Mouse (Mus musculus) neural tube, embryonic 15.5 days (tissue): Measurements from ENCODE around the gene Capn9. TPM values are rescaled to one million over a fixed set of nuclear protein-coding genes. Genes with fewer than 3 reads are reported as not detected.

ENCODE experiments used
- ATAC-seq: fragments of 200-750 bp; cut with Nextera tagmentation; 2 replicates; pipeline ENCODE4 v1.8.0; 2017; ENCODE audit warnings: mild to moderate bottlenecking, moderate TSS enrichment, moderate library complexity; ENCODE audit not compliant: low FRiP score
- H3K27ac ChIP-seq: fragments of 300-500 bp; sonication (generic); replicated peaks from 2 replicates; pipeline ENCODE4 v1.5.1; 2015; ENCODE audit warnings: mild to moderate bottlenecking, inconsistent platforms
- H3K27me3 ChIP-seq: fragments of 300-500 bp; sonication (generic); replicated peaks from 2 replicates; pipeline ENCODE4 v1.6.1; 2015; ENCODE audit warnings: inconsistent platforms
- H3K36me3 ChIP-seq: fragments of 300-500 bp; sonication (generic); 2 replicates; pipeline ENCODE4 v1.6.1; 2015; ENCODE audit warnings: inconsistent platforms
- H3K4me1 ChIP-seq: fragments of 300-500 bp; sonication (generic); 2 replicates; pipeline ENCODE4 v1.6.1; 2015; ENCODE audit warnings: inconsistent platforms
- H3K4me2 ChIP-seq: fragments of 300-500 bp; sonication (generic); 2 replicates; pipeline ENCODE4 v1.6.1; 2015; ENCODE audit warnings: inconsistent platforms, mild to moderate bottlenecking, moderate library complexity
- H3K4me3 ChIP-seq: fragments of 300-500 bp; sonication (generic); replicated peaks from 2 replicates; pipeline ENCODE4 v1.5.1; 2015; ENCODE audit warnings: mild to moderate bottlenecking, inconsistent platforms
- H3K9ac ChIP-seq: fragments of 300-500 bp; sonication (generic); replicated peaks from 2 replicates; pipeline ENCODE4 v1.6.1; 2015; ENCODE audit warnings: mild to moderate bottlenecking, inconsistent platforms
- H3K9me3 ChIP-seq: fragments of 300-500 bp; sonication (generic); replicated peaks from 2 replicates; pipeline ENCODE4 v1.6.1; 2016; ENCODE audit warnings: inconsistent platforms
- WGBS: fragments of 180-500 bp; shearing (Covaris S2); methylation state at CpG from one replicate; pipeline ENCODE4 v1.1.7; 2015; ENCODE audit warnings: mixed read lengths; 5-methylcytosine and 5-hydroxymethylcytosine counted together
- polyA plus RNA-seq: library from polyadenylated mRNA; unstranded; fragments of >200 nt; fragmentation: Nextera tagmentation; extraction: Ambion mirVana; gene quantifications from 2 replicates; pipeline ENCODE4 v1.2.1, GENCODE M21; 2015

Gene Capn9
- polyA plus RNA-seq, 1 experiment from 2014 or later = 0.45 TPM

DNA sequence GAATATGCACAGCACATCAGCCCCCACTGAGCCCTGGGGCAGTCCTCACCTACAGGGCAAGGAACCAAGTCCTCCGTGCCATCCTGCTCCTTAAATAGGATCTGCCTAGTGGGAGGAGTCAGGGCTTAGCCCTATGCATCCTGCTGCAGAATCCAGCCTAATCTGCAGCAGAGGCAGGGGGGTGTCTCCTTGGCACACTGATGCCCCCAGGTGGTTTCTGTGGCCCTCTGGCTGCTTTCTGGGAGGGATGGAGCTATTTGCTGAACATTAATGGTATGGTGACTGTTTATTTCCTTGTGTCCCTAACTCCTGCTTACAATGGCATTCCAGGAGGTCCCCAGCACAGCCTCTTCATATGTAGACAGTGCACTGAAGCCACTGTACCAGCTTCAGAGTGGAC, 27.7 kb upstream of the Capn9 start:
- no peak overlapping the region for H3K9ac ChIP-seq
- WGBS = 76% methylated on average over 1 of the region's 1 CpGs
- H3K9me3 ChIP-seq = no peaks in the 10 kb centered on the region
- no peak overlapping the region for H3K4me3 ChIP-seq
- no peaks in the 10 kb centered on the region for H3K27me3 ChIP-seq
- H3K36me3 ChIP-seq = peaks cover 95% of the 10 kb centered on the region
- H3K4me1 ChIP-seq = peaks cover 18% of the 10 kb centered on the region
- no peak for ATAC-seq
- peak overlapping the region; percentile 60; the same call in 1 of the 2 replicates for H3K27ac ChIP-seq
- no peak overlapping the region for H3K4me2 ChIP-seq

DNA sequence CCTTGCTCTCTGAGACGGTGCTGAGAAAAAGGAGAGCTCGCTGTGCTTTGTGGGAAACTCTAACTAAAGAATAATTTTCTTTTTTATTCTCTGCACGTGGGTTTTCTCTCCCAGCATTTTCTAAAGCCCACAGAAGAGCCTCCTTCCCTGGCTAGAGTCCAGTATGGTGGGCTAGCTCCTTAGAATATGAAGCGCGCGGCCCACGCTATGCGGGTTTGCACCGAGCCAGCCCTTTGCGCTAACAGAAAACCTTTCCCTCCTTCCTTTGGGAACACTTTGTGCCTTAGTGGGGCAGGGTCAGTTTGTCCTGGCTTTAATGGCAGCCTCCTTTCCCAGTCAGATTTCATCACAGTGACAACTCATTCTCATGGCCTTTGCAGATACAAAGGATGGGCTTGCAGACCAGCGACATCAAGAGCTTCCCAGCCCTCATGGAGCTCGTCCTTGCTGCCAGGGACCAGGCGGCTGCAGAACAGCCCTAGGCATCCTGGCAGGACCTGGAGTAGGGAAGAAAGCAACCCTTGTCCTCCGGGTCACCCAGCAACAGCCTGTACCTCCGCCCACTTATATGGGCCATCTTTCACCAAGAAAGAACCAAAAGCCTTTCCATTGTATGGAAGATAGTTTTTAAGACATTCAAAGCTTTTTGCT, 24.8 kb upstream of the Capn9 start:
- Histone ChIP-seq H3K4me2 (no peak overlapping the region), H3K27me3 (no peaks in the 10 kb centered on the region), H3K36me3 (peaks cover 66% of the 10 kb centered on the region), H3K4me3 (no peak overlapping the region), H3K27ac (no peak overlapping the region), H3K9me3 (no peaks in the 10 kb centered on the region), H3K9ac (no peak overlapping the region), H3K4me1 (peaks cover 20% of the 10 kb centered on the region)
- ATAC-seq = no peak
- 90% methylated on average over 15 of the region's 15 CpGs for WGBS

DNA sequence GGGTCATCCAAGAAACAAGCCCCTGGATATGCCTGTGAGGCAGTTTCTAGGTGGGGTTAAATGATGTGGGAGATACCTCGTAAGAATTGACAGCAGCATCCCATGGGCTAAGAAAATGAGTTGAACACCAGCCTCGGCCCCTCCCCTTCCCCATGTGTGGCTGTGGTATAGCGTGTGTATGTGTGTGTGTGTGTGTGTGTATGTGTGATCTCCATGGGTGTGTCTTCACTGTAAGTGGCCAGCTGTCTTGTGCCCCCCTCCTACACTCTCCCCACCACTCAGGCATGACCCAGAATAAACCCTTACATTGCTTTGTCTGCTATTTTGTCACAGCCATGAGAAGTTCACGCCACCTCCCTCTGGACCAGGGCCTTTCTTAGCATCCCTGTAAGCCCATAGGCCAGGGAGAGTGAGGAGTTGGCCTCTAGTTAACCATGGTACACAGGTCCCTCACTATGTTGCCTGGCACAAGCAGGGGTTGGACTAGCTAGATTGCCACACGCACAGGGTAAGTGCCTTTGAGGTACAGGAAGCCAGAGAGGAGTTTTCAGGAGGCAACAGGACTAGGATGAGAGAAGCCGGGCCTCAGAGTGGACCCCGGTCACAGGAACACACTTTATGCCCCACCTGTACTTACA, 20.7 kb upstream of the Capn9 start:
- no peaks in the 10 kb centered on the region for H3K27me3 ChIP-seq
- H3K9me3 ChIP-seq = no peaks in the 10 kb centered on the region
- H3K36me3 ChIP-seq = peaks cover 28% of the 10 kb centered on the region
- WGBS = 91% methylated on average over 7 of the region's 7 CpGs
- H3K4me3 ChIP-seq = no peak overlapping the region
- H3K4me2 ChIP-seq = no peak overlapping the region
- peaks cover 14% of the 10 kb centered on the region for H3K4me1 ChIP-seq
- no peak overlapping the region for H3K9ac ChIP-seq
- no peak overlapping the region for H3K27ac ChIP-seq
- no peak for ATAC-seq

DNA sequence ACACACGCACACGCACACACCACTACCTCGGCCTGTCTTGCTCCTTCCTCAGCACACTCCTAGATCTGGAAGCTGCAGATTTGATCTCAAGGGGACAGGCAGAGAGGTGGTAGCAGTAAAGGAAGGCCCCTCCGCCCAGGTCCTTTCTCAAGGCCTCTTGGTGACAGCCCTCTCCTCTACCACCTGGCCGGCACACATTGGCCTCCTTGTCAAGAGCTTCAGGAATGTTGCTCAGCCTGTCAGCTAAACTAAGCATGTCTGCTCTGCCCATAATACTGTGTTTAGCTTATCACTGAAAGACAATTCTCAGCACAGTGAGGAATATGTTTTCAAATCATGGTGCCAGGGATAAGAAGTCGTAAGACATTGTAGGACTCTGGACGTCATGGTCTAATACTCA, 19.7 kb upstream of the Capn9 start:
- no peak overlapping the region for H3K4me3 ChIP-seq
- no peaks in the 10 kb centered on the region for H3K9me3 ChIP-seq
- no peak overlapping the region for H3K4me2 ChIP-seq
- peak overlapping the region; percentile 66 for H3K27ac ChIP-seq
- peaks cover 18% of the 10 kb centered on the region for H3K36me3 ChIP-seq
- ATAC-seq = no peak
- peaks cover 14% of the 10 kb centered on the region for H3K4me1 ChIP-seq
- H3K9ac ChIP-seq = no peak overlapping the region
- WGBS = 80% methylated on average over 7 of the region's 7 CpGs
- H3K27me3 ChIP-seq = no peaks in the 10 kb centered on the region

DNA sequence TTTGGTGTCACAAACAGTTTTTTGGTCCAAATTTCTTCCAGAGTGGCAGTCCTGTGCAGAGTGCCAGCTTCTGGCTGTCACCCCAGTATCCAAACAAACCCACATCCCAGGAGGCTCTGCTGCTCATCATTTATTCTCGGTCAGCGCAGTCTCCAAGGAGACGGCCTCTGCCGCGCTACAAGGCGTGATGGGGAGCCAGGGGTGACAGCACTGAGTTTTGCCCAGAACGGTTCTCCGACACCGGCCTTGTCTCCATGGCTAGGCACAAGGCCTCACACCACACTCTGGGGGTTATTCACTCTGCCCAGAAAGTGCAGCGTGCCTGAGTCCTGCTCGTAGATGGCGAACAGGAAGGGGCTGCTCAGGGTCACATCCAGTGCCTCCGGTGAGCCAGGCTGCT, 19.3 kb upstream of the Capn9 start:
- Histone ChIP-seq H3K27me3 (no peaks in the 10 kb centered on the region), H3K4me2 (no peak overlapping the region), H3K4me3 (no peak overlapping the region), H3K9me3 (no peaks in the 10 kb centered on the region), H3K36me3 (peaks cover 14% of the 10 kb centered on the region), H3K27ac (peak overlapping the region; percentile 67; the same call in 1 of the 2 replicates), H3K4me1 (peaks cover 14% of the 10 kb centered on the region), H3K9ac (no peak overlapping the region)
- peak; percentile 63; the same call in 1 of the 2 replicates for ATAC-seq
- 28% methylated on average over 13 of the region's 13 CpGs for WGBS

DNA sequence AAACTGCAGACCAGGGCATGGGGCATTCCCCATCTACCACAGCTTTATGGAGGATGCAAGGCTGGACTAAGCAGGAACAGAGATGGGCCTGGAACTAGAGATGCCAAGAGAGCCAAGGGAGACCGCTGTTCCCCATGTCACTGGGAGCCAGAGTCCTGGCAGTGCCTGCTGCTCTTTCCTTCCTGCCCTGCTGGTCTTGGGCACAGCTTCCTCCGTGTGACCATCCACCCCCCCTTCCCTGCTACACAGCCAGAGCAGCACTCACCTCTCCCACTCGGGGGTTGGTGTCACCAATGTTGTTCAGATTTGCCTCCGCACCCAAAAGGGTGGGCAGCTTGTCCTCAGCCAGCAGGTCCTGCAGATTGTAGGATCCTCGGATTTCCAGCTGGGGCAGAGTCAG, 18.4 kb upstream of the Capn9 start:
- no peaks in the 10 kb centered on the region for H3K9me3 ChIP-seq
- peaks cover 5% of the 10 kb centered on the region for H3K36me3 ChIP-seq
- WGBS = 76% methylated on average over 5 of the region's 5 CpGs
- H3K4me1 ChIP-seq = peaks cover 14% of the 10 kb centered on the region
- no peak overlapping the region for H3K4me3 ChIP-seq
- no peak overlapping the region for H3K9ac ChIP-seq
- no peak for ATAC-seq
- no peaks in the 10 kb centered on the region for H3K27me3 ChIP-seq
- peak overlapping the region; percentile 67; the same call in 1 of the 2 replicates for H3K27ac ChIP-seq
- H3K4me2 ChIP-seq = no peak overlapping the region

DNA sequence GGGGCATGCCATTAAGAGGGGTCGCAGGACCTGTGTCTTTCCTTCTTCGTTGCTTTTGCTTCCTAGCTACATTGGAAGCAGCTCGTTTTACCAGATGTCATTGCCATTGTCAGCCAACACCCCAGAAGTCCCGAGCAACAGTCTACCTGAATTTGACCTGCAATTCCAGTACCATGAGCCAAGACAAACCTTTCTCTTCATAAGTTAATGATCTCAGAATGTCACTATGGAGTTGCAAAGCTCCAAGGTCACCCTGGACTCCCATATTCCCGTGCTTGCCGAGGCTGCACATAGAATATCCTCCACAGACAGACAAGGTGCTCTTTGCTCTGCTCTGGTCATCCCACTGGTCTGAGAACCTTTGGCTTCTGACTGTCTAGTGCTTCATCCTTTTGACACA, 8.8 kb upstream of the Capn9 start:
- H3K4me2 ChIP-seq = no peak overlapping the region
- H3K27me3 ChIP-seq = no peaks in the 10 kb centered on the region
- no peak overlapping the region for H3K4me3 ChIP-seq
- H3K27ac ChIP-seq = no peak overlapping the region
- peaks cover 12% of the 10 kb centered on the region; the same call in 1 of the 2 replicates for H3K4me1 ChIP-seq
- H3K9me3 ChIP-seq = no peaks in the 10 kb centered on the region
- no peak for ATAC-seq
- no peaks in the 10 kb centered on the region for H3K36me3 ChIP-seq
- WGBS = 86% methylated on average over 6 of the region's 6 CpGs
- H3K9ac ChIP-seq = no peak overlapping the region

DNA sequence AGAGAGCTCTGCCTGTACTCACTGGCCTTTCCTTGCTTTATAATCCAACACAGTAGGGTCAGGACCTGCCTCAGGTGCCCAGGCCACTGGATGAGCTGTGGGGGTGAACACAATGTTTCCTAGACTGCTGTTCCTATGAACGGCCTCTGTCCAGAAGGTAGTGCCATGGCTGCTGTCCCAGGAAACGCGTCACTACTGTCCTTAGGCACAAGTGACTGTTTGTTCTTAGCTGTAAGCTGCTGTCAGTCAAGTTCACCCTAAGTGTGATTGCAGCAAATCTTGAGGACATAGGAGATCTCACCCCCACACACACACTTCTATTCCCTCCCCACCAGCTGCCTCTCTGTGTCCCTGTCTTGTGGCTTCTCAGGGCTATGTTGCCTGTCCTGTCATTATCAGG, 8.3 kb upstream of the Capn9 start:
- H3K27ac ChIP-seq = no peak overlapping the region
- no peaks in the 10 kb centered on the region for H3K9me3 ChIP-seq
- no peaks in the 10 kb centered on the region for H3K36me3 ChIP-seq
- no peak overlapping the region for H3K4me2 ChIP-seq
- peaks cover 12% of the 10 kb centered on the region; the same call in 1 of the 2 replicates for H3K4me1 ChIP-seq
- no peaks in the 10 kb centered on the region for H3K27me3 ChIP-seq
- H3K4me3 ChIP-seq = no peak overlapping the region
- no peak overlapping the region for H3K9ac ChIP-seq
- 86% methylated on average over 3 of the region's 3 CpGs for WGBS
- no peak for ATAC-seq

DNA sequence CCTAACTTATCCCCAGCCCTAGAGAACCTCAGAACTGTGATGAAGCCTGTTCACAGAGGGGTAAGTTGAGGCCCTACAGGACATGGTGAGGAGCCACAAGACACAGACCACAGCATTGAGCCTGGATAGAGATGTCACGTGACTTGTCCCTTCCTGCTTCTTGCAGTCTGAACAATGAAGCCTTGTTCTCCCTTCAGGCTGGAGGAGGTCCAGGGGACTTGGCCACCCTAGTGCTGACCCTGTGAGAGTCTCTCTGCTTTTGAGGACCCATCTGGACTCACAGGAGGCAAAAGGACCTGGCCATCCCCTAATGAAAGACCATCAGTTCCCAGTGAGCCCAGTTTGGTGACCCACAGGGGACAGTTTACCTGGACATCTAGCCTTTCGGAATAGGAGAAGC, 6.8 kb upstream of the Capn9 start:
- peaks cover 17% of the 10 kb centered on the region; the same call in 1 of the 2 replicates for H3K4me1 ChIP-seq
- no peak overlapping the region for H3K27ac ChIP-seq
- no peak overlapping the region for H3K4me2 ChIP-seq
- H3K27me3 ChIP-seq = no peaks in the 10 kb centered on the region
- WGBS = 74% methylated on average over 2 of the region's 2 CpGs
- H3K36me3 ChIP-seq = no peaks in the 10 kb centered on the region
- no peak for ATAC-seq
- H3K9me3 ChIP-seq = no peaks in the 10 kb centered on the region
- no peak overlapping the region for H3K4me3 ChIP-seq
- H3K9ac ChIP-seq = no peak overlapping the region

DNA sequence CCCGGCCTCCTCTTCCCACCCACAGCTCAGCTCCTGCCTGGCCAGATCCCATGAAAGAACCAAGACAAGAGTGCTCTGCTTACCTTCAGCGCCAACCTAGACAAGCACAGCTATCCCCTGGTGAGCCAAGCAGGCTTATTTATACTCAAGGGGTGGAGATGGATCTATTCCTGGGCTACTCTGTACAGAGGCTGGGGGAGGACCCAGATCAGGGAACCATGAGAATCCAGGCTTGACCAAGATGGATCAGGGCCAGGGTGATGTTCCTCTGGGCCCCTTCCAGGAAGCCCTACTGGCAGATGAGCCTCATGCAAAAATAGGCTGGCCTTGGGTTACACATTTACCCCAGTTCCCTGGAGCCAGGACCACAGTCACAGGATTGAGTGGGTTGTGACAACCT, 6.3 kb upstream of the Capn9 start, which contains the start of gene Agt:
Gene Agt (minus strand): TSS at position 114 of the 400 bp plus-strand sequence.
- H3K27ac ChIP-seq = no peak within 1 kb of the TSS
- H3K4me1 ChIP-seq = peaks cover 17% of the 10 kb centered on the region; the same call in 1 of the 2 replicates
- H3K27me3 ChIP-seq = no peaks in the 10 kb centered on the region
- WGBS = 85% methylated on average over 2 of the region's 2 CpGs
- no peak within 1 kb of the TSS for H3K4me3 ChIP-seq
- H3K36me3 ChIP-seq = no peaks in the 10 kb centered on the region
- H3K9ac ChIP-seq = no peak within 1 kb of the TSS
- H3K4me2 ChIP-seq = no peak within 1 kb of the TSS
- H3K9me3 ChIP-seq = no peaks in the 10 kb centered on the region
- ATAC-seq = no peak

DNA sequence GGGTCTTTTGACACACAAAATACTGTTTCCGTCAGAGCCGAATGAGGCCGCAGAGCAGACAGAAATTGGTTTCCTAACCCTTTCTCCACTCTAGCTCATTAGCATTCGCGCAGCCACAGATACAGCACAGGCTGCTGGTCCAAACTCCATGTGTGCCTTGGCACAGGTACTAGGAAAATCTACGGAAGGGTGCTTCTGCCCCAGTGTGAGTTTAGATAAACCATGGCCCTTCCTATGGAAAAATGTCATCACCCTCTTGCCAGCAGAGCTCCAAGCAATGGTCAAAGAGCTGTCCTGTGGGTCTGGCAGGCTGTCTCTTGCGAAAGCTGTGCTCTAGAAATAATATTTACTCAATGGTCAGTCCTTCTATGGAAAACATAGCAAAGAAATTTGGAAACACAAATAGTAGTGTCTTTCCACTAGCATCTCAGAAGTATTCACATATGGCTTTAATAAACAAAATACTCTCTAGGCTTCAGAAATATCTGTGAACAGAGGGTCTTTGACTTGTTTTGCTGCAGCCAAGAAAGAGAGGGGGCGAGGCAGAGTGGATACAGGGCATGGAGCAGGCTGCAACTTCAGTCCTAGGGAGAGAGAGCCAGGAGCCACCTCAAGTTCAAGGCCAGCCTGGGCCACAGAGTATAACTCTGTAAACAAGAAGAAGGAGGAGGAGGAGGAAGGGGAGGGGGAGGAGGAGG, 4.0 kb upstream of the Capn9 start:
- WGBS = 67% methylated on average over 8 of the region's 8 CpGs
- H3K9ac ChIP-seq = no peak overlapping the region

DNA sequence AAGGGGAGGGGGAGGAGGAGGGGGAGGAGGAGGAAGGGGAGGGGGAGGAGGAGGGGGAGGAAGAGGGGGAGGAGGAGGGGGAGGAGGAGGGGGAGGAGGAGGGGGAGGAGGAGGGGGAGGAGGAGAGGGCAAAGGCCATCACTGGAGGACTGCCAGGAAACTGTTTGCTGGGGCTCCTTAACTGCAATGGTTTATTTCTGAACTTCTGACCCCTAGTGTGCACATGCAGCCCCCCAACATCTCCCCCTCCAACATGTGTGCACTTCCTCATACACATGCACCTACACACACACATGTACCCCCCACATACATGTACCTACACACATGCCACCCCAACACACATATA, 3.5 kb upstream of the Capn9 start:
- Histone ChIP-seq H3K36me3 (no peaks in the 10 kb centered on the region), H3K9me3 (no peaks in the 10 kb centered on the region), H3K4me1 (peaks cover 17% of the 10 kb centered on the region; the same call in 1 of the 2 replicates), H3K4me2 (no peak overlapping the region), H3K27ac (no peak overlapping the region), H3K4me3 (no peak overlapping the region), H3K27me3 (no peaks in the 10 kb centered on the region), H3K9ac (no peak overlapping the region)
- no peak for ATAC-seq

More for the DNA sequence above, 4.0 kb upstream of the Capn9 start:
- ATAC-seq = no peak
- no peaks in the 10 kb centered on the region for H3K36me3 ChIP-seq
- H3K4me1 ChIP-seq = peaks cover 17% of the 10 kb centered on the region; the same call in 1 of the 2 replicates
- peak overlapping the region; percentile 10; the same call in 1 of the 2 replicates for H3K27ac ChIP-seq
- no peak overlapping the region for H3K4me2 ChIP-seq
- H3K9me3 ChIP-seq = no peaks in the 10 kb centered on the region
- no peaks in the 10 kb centered on the region for H3K27me3 ChIP-seq
- no peak overlapping the region for H3K4me3 ChIP-seq
